Mouse (Mus musculus) embryonic facial prominence, embryonic 13.5 days (tissue): ENCODE measurements around the gene Gm4559. TPM values are rescaled to one million over a fixed set of nuclear protein-coding genes. Genes with fewer than 3 reads are reported as not detected.
"Not testable (repeated sequence)": the region's sequence is repeated elsewhere in the genome, so short reads cannot be mapped to it uniquely, and the experiment has no call there.

Experiments used
- ATAC-seq: fragments of 200-750 bp; cut with Nextera tagmentation; 2 replicates; pipeline ENCODE4 v1.8.0; 2017; ENCODE audit warnings: low read depth; ENCODE audit not compliant: insufficient number of reproducible peaks, insufficient read depth, low FRiP score, low TSS enrichment
- H3K27ac ChIP-seq: fragments of 300-500 bp; sonication (generic); 2 replicates; pipeline ENCODE4 v1.5.1; 2015; ENCODE audit warnings: moderate library complexity, mild to moderate bottlenecking, inconsistent platforms
- H3K27me3 ChIP-seq: fragments of 300-500 bp; sonication (generic); 2 replicates; pipeline ENCODE4 v1.6.1; 2015; ENCODE audit warnings: mild to moderate bottlenecking, inconsistent platforms
- H3K36me3 ChIP-seq: fragments of 300-500 bp; sonication (generic); 2 replicates; pipeline ENCODE4 v1.6.1; 2015; ENCODE audit warnings: mild to moderate bottlenecking, inconsistent platforms
- H3K4me1 ChIP-seq: fragments of 300-500 bp; sonication (generic); 2 replicates; pipeline ENCODE4 v1.6.1; 2015; ENCODE audit warnings: inconsistent platforms
- H3K4me2 ChIP-seq: fragments of 300-500 bp; sonication (generic); 2 replicates; pipeline ENCODE4 v1.6.1; 2015; ENCODE audit warnings: moderate library complexity, mild to moderate bottlenecking, inconsistent platforms
- H3K4me3 ChIP-seq: fragments of 300-500 bp; sonication (generic); 2 replicates; pipeline ENCODE4 v1.5.1; 2015; ENCODE audit warnings: mild to moderate bottlenecking, inconsistent platforms
- H3K9ac ChIP-seq: fragments of 300-500 bp; sonication (generic); 2 replicates; pipeline ENCODE4 v1.6.1; 2015; ENCODE audit warnings: mild to moderate bottlenecking, inconsistent platforms
- H3K9me3 ChIP-seq: fragments of 300-500 bp; sonication (generic); 2 replicates; pipeline ENCODE4 v1.6.1; 2016; ENCODE audit warnings: inconsistent platforms
- WGBS: fragments of 180-500 bp; shearing (Covaris S2); methylation state at CpG from one replicate; pipeline ENCODE4 v1.1.7; 2015; ENCODE audit warnings: mixed read lengths; 5-methylcytosine and 5-hydroxymethylcytosine counted together
- polyA plus RNA-seq: library from polyadenylated mRNA; unstranded; fragments of >200 nt; fragmentation: Nextera tagmentation; extraction: Ambion mirVana; gene quantifications from 2 replicates; pipeline ENCODE4 v1.2.1, GENCODE M21; 2015

The Gm4559 gene
- polyA plus RNA-seq, 1 experiment from 2014 or later = not detected

- not testable (repeated sequence) for H3K36me3 ChIP-seq, H3K4me2 ChIP-seq, H3K9me3 ChIP-seq, H3K27me3 ChIP-seq, H3K4me3 ChIP-seq, H3K9ac ChIP-seq, H3K4me1 ChIP-seq, H3K27ac ChIP-seq, ATAC-seq
These were observed 22.9 kb upstream of the Gm4559 start, which contains the start of gene Krtap5-1 for GRCm38 (mm10) chr7:142297018-142297417. Krtap5-1 (minus strand) TSS chr7:142297118.

GRCm38 (mm10) chr7:142296108-142296507, 21.9 kb upstream of the Gm4559 start:
- H3K9me3 ChIP-seq, H3K4me2 ChIP-seq, H3K9ac ChIP-seq, ATAC-seq, H3K4me1 ChIP-seq, H3K27me3 ChIP-seq, H3K4me3 ChIP-seq, H3K36me3 ChIP-seq, H3K27ac ChIP-seq: not testable (repeated sequence)
- WGBS = 41% methylated on average over 4 of the region's 4 CpGs

GRCm38 (mm10) chr7:142295418-142295817, 21.3 kb upstream of the Gm4559 start:
- H3K27me3 ChIP-seq = no peaks in the 10 kb centered on the region
- no peaks in the 10 kb centered on the region for H3K36me3 ChIP-seq
- H3K4me2 ChIP-seq = no peak overlapping the region
- H3K4me1 ChIP-seq = no peaks in the 10 kb centered on the region
- no peak for ATAC-seq
- no peaks in the 10 kb centered on the region for H3K9me3 ChIP-seq
- no peak overlapping the region for H3K9ac ChIP-seq
- no peak overlapping the region for H3K27ac ChIP-seq
- no peak overlapping the region for H3K4me3 ChIP-seq

- H3K4me1 ChIP-seq, H3K9ac ChIP-seq, H3K27me3 ChIP-seq, H3K4me3 ChIP-seq, ATAC-seq, H3K4me2 ChIP-seq, H3K36me3 ChIP-seq, H3K9me3 ChIP-seq, H3K27ac ChIP-seq: not testable (repeated sequence)
- WGBS = 0% methylated on average over 2 of the region's 2 CpGs
These were observed 19.7 kb upstream of the Gm4559 start for GRCm38 (mm10) chr7:142293851-142294250.

GRCm38 (mm10) chr7:142285910-142286612, 11.9 kb upstream of the Gm4559 start:
- ATAC-seq, H3K36me3 ChIP-seq, H3K4me1 ChIP-seq, H3K9ac ChIP-seq, H3K27ac ChIP-seq, H3K4me2 ChIP-seq, H3K9me3 ChIP-seq, H3K4me3 ChIP-seq: not testable (repeated sequence)
- 65% methylated on average over 9 of the region's 9 CpGs for WGBS
- peaks cover 20% of the 10 kb centered on the region for H3K27me3 ChIP-seq

GRCm38 (mm10) chr7:142285130-142285835, 11.1 kb upstream of the Gm4559 start:
- H3K9me3 ChIP-seq = no peaks in the 10 kb centered on the region
- no peak overlapping the region for H3K27ac ChIP-seq
- 21% methylated on average over 23 of the region's 23 CpGs for WGBS
- H3K4me2 ChIP-seq = peak overlapping the region; percentile 77
- no peaks in the 10 kb centered on the region for H3K36me3 ChIP-seq
- H3K4me1 ChIP-seq = peaks cover 7% of the 10 kb centered on the region
- H3K27me3 ChIP-seq = peaks cover 21% of the 10 kb centered on the region
- ATAC-seq = no peak
- H3K9ac ChIP-seq = peak overlapping the region; percentile 78
- H3K4me3 ChIP-seq = peak overlapping the region; percentile 58

- under 1% methylated on average over 19 of the region's 19 CpGs for WGBS
- peaks cover 7% of the 10 kb centered on the region for H3K4me1 ChIP-seq
- H3K4me3 ChIP-seq = peak overlapping the region; percentile 58
- peaks cover 27% of the 10 kb centered on the region for H3K27me3 ChIP-seq
- H3K9me3 ChIP-seq = no peaks in the 10 kb centered on the region
- peak overlapping the region; percentile 77 for H3K4me2 ChIP-seq
- ATAC-seq = peak; percentile 79
- peak overlapping the region; percentile 78 for H3K9ac ChIP-seq
- H3K36me3 ChIP-seq = no peaks in the 10 kb centered on the region
- peak overlapping the region; percentile 91 for H3K27ac ChIP-seq
These were observed 10.5 kb upstream of the Gm4559 start for GRCm38 (mm10) chr7:142284615-142285080.

- ATAC-seq = no peak
- Histone ChIP-seq H3K4me1 (peaks cover 7% of the 10 kb centered on the region), H3K36me3 (no peaks in the 10 kb centered on the region), H3K4me2 (peak overlapping the region; percentile 77), H3K9me3 (no peaks in the 10 kb centered on the region), H3K27ac (peak overlapping the region; percentile 91), H3K9ac (peak overlapping the region; percentile 78), H3K27me3 (peaks cover 27% of the 10 kb centered on the region), H3K4me3 (peak overlapping the region; percentile 58)
- WGBS = under 1% methylated on average over 38 of the region's 38 CpGs
These were observed 9.9 kb upstream of the Gm4559 start for GRCm38 (mm10) chr7:142284023-142284591.

- not testable (repeated sequence) for ATAC-seq, H3K4me3 ChIP-seq, H3K9ac ChIP-seq, H3K4me2 ChIP-seq, H3K9me3 ChIP-seq, H3K27ac ChIP-seq, H3K4me1 ChIP-seq, H3K36me3 ChIP-seq
- H3K27me3 ChIP-seq = peaks cover 27% of the 10 kb centered on the region
- WGBS = 28% methylated on average over 2 of the region's 2 CpGs
These were observed 8.7 kb upstream of the Gm4559 start for GRCm38 (mm10) chr7:142282847-142283246.

- not testable (repeated sequence) for H3K27ac ChIP-seq, H3K4me2 ChIP-seq, ATAC-seq, H3K4me3 ChIP-seq, H3K9ac ChIP-seq, H3K4me1 ChIP-seq, H3K9me3 ChIP-seq, H3K36me3 ChIP-seq
- peaks cover 27% of the 10 kb centered on the region for H3K27me3 ChIP-seq
- WGBS = 52% methylated on average over 1 of the region's 1 CpGs
These were observed 5.1 kb upstream of the Gm4559 start for GRCm38 (mm10) chr7:142279291-142279690.

- not testable (repeated sequence) for H3K4me2 ChIP-seq, H3K9me3 ChIP-seq, H3K4me1 ChIP-seq, ATAC-seq, H3K27ac ChIP-seq, H3K36me3 ChIP-seq, H3K9ac ChIP-seq, H3K4me3 ChIP-seq
- H3K27me3 ChIP-seq = peaks cover 22% of the 10 kb centered on the region
- 2% methylated on average over 3 of the region's 3 CpGs for WGBS
These were observed 4.0 kb upstream of the Gm4559 start for GRCm38 (mm10) chr7:142278183-142278582.

GRCm38 (mm10) chr7:142258254-142258653, 15.9 kb downstream of the Gm4559 start, which contains the start of gene Gm2431:
Gm2431 (minus strand) TSS chr7:142258354.
- not testable (repeated sequence) for H3K9ac ChIP-seq, ATAC-seq, H3K4me2 ChIP-seq, H3K4me1 ChIP-seq, H3K27ac ChIP-seq, H3K9me3 ChIP-seq, H3K27me3 ChIP-seq, H3K36me3 ChIP-seq, H3K4me3 ChIP-seq
- WGBS = 46% methylated on average over 1 of the region's 1 CpGs
